Mouse (Mus musculus): ENCODE data around the gene Carm1.
A peak's percentile ranks its signal among the peaks of the same experiment; 100 is the strongest.

The Carm1 gene

DNA sequence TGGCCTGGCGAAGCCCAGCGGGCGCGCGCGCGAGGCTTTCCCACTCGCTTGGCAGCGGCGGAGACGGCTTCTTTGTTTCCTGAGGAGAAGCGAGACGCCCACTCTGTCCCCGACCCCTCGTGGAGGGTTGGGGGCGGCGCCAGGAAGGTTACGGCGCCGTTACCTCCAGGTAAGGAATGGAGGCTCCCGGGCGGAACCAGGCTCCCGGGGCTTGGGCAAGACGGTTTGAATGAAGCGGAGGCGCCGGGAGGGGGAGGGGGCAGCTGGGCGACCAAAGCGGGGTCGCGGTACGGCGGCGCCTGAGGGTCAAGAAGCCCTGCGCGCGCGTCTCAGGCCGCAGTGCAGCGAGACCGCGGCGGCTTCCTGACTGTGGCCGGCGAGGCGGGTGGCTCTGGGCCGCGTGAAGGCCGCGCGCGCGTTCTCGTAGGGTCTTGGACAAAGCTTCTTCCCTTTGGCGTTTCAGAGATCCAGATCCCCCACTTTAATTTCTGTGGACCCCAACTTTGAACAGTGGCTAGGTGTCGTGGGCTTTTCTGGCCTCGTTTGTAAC, 69.6 kb downstream of the Carm1 start:
- DNase-seq = peak; percentile 82

DNA sequence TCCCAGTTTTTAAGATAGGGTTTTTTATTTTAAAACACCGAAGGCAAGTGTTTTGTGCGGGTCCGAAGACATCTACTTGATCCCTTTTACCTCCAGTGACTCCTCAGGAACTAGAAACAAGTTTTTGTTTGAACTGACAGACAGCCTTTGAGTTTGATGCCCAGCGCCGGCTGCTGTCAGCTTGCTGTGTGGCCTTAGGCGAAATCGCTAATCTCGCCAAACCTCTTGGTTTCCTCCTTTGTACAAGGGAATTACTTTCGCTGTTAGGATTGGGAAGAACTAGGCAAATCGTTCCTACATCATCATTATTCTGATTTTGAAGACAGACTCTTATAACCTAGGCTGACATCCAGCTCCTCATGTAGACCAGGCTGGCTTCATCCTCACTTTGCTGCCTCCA, 70.4 kb downstream of the Carm1 start:
- no peak for DNase-seq

DNA sequence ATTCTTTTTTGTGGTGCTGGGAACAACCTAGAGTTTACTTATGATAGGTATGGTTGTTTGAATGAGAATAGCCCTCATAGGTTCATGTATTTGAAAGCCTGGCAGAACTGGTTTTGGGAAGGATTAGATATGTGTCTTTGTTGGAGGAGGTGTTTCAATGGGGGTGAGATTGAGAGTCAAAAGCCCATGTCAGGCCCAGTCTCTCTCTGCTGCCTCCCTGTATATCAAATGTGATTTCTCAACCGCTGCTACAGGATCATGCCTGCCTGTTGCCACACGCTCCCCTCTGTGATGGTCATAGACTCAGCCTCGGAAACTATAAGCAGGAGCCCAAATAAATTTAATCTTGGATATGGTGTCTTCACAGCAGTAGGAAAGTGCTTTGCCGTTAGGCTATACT, 73.5 kb downstream of the Carm1 start:
- DNase-seq = no peak

GRCm38 (mm10) chr9:21622676-21623075, 76.0 kb downstream of the Carm1 start:
- no peak for DNase-seq

DNA sequence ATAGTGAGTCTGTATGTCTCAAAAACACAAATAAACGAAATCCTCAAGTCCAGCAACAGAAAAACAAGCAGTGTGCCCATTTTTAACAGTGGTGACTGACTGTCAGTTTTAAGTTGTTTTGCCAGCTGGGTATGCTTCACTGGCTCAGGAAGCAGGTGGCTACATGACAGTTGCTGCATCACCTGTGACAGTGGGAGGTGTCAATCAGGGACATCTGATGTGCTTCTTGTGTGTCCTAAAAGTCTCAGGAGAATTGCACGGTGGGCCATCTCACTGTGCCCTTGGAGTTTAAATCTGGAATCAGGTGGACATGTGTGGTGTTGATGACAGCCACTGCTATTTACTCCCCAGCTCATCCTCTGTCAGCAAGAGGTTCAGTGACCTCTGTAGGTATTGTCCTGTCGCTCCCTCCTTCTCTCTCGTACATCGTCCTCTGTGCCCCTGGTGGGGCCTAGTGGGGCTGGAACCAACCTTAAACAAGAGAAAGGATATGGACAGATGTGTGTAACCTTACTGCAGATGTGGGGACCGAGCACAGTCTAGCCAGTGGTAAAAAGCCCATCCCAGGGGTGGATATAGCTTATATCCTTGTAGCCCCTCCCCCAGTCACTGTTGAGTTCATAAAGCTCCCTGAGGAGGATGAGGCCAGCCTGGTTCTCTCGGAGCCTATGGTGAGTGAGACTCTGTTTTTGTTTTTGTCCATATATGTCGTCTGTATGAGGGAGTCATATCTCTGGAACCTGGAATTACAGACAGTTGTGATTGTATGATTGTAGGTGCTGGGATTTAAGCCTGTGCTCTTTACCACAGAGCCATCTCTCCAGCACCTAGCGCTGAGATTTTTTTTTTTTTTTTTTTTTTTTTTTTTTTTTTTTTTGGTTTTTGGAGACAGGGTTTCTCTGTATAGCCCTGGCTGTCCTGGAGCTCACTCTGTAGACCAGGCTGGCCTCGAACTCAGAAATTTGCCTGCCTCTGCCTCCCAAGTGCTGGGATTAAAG, 78.9 kb downstream of the Carm1 start:
- no peak for DNase-seq

DNA sequence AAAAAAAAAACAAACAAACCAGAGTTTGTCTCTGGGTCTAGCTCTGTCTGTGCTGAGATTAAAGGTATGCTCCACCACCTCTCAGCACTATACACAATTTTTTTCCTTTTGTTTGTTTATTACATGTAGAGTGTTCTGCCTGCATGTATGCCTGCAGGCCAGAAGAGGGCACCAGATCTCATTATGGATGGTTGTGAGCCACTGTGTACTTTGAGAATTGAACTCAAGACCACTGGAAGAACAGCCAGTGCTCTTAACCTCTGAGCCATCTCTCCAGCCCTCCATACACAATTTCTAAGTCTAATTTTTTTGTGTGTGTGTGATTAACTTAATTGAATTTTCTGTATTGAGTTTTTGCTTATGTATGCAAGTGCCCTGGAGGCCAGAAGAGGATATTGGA, 79.9 kb downstream of the Carm1 start:
- no peak for DNase-seq

GRCm38 (mm10) chr9:21627145-21627795, 80.6 kb downstream of the Carm1 start:
- DNase-seq = no peak

DNA sequence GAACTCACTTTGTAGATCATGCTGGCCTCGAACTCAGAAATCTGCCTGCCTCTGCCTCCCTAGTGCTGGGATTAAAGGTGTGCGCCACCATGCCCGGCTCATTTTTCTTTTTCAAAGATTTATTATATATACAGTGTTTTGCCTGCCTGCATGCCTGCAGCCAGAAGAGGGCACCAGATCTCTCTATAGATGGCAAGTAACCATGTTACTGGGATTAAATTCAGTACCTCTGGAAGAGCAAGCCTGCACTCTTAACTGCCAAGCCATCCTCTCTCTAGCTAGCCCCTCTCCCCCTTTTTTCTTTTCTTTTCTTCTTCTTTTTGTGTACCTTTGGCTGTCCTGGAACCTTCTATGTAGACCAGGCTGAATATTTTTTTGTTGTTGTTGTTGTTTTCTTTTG, 84.0 kb downstream of the Carm1 start:
- DNase-seq = peak; percentile 38

- no peak for DNase-seq
Measured at GRCm38 (mm10) chr9:21633106-21633505, 86.4 kb downstream of the Carm1 start.

DNA sequence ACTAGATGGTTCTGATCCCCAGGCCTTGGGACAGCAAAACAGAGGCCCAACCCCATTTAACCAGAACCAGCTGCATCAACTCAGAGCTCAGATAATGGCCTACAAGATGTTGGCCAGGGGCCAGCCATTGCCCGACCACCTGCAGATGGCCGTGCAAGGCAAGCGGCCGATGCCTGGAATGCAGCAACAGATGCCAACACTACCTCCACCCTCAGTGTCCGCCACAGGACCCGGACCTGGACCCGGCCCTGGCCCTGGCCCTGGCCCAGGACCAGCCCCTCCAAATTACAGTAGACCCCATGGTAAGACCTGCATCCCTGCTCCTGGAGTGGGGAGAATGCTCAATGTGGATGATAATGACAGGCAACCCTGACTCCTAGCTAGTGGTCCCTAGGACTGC, 88.9 kb downstream of the Carm1 start:
- DNase-seq = peak; percentile 22

DNA sequence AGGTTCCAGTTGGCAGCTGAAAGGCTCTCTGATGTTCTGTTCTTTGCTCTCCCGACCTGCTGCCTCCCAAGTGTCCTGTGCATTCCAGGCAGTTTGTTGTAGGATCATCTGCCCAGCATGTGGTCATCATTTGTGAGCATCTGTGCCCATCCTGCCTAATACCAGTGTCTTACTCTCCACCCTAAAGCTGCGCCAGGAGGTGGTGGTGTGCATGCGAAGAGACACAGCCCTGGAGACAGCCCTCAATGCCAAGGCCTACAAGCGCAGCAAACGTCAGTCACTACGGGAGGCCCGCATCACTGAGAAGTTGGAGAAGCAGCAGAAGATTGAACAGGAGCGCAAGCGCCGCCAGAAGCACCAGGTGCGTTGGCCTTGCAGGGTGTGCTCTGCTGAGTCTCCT, 92.3 kb downstream of the Carm1 start:
- no peak for DNase-seq

All from right cerebral cortex, postnatal 4 days (tissue).